Mouse (Mus musculus) hindbrain, embryonic 11.5 days (tissue): ENCODE measurements around the gene Dst. TPM values are rescaled to one million over a fixed set of nuclear protein-coding genes. Genes with fewer than 3 reads are reported as not detected.

Source experiments
- ATAC-seq: fragments of 200-750 bp; cut with Nextera tagmentation; 2 replicates; pipeline ENCODE4 v1.8.0; 2017; ENCODE audit warnings: mild to moderate bottlenecking, moderate TSS enrichment, moderate library complexity; ENCODE audit not compliant: low FRiP score
- DNase-seq: peaks from one replicate; pipeline ENCODE4 v3.0.0-alpha.2; 2015; ENCODE audit warnings: low spot score
- H3K27ac ChIP-seq: fragments of 300-500 bp; sonication (generic); 2 replicates; pipeline ENCODE4 v1.5.1; 2014; ENCODE audit warnings: mild to moderate bottlenecking, low read depth, low read length
- H3K27me3 ChIP-seq: fragments of 300-500 bp; sonication (generic); 2 replicates; pipeline ENCODE4 v1.6.1; 2014; ENCODE audit warnings: mild to moderate bottlenecking, low read length, moderate library complexity, mixed read lengths; ENCODE audit not compliant: control insufficient read depth, insufficient read depth
- H3K36me3 ChIP-seq: fragments of 300-500 bp; sonication (generic); 2 replicates; pipeline ENCODE4 v1.6.1; 2014; ENCODE audit warnings: mild to moderate bottlenecking, low read length, moderate library complexity, mixed read lengths; ENCODE audit not compliant: control insufficient read depth, insufficient read depth
- H3K4me1 ChIP-seq: fragments of 300-500 bp; sonication (generic); replicated peaks from 2 replicates; pipeline ENCODE4 v1.6.1; 2014; ENCODE audit warnings: low read length, mixed read lengths; ENCODE audit not compliant: control insufficient read depth, insufficient read depth
- H3K4me2 ChIP-seq: fragments of 300-500 bp; sonication (generic); replicated peaks from 2 replicates; pipeline ENCODE4 v1.6.1; 2014; ENCODE audit warnings: mild to moderate bottlenecking, low read depth, low read length
- H3K4me3 ChIP-seq: fragments of 300-500 bp; sonication (generic); 2 replicates; pipeline ENCODE4 v1.5.1; 2014; ENCODE audit warnings: low read depth, low read length
- H3K9ac ChIP-seq: fragments of 300-500 bp; sonication (generic); 2 replicates; pipeline ENCODE4 v1.6.1; 2014; ENCODE audit warnings: low read depth, low read length
- H3K9me3 ChIP-seq: fragments of 300-500 bp; sonication (generic); 2 replicates; pipeline ENCODE4 v1.6.1; 2016; ENCODE audit warnings: low read length; ENCODE audit not compliant: control insufficient read depth
- WGBS: fragments of 180-500 bp; shearing (Covaris S2); extraction: QIAGEN DNeasy Blood & Tissue Kit; methylation state at CpG from one replicate; pipeline ENCODE4 v1.1.7; 2014; 5-methylcytosine and 5-hydroxymethylcytosine counted together
- polyA plus RNA-seq: library from polyadenylated mRNA; unstranded; fragments of >200 nt; fragmentation: Nextera tagmentation; extraction: Ambion mirVana; gene quantifications from 2 replicates; pipeline ENCODE4 v1.2.1, GENCODE M21; 2014

Gene Dst
- polyA plus RNA-seq, 1 experiment from 2014 or later: 60.0 TPM

- Histone ChIP-seq H3K4me2 (no peak overlapping the region), H3K9ac (no peak overlapping the region), H3K36me3 (no peaks in the 10 kb centered on the region), H3K9me3 (no peaks in the 10 kb centered on the region), H3K27me3 (no peaks in the 10 kb centered on the region), H3K27ac (no peak overlapping the region), H3K4me1 (no peaks in the 10 kb centered on the region), H3K4me3 (no peak overlapping the region)
- ATAC-seq (no peak), DNase-seq (no peak)
- WGBS: 88% methylated on average over 9 of the region's 9 CpGs
Measured at GRCm38 (mm10) chr1:34218801-34219200, 310.8 kb downstream of the Dst start.

GRCm38 (mm10) chr1:34220094-34220601 lies 312.1 kb downstream of the Dst start:
- 87% methylated on average over 11 of the region's 11 CpGs for WGBS

GRCm38 (mm10) chr1:34223866-34224265 lies 315.8 kb downstream of the Dst start:
- peaks cover 6% of the 10 kb centered on the region; the same call in 1 of the 2 replicates for H3K36me3 ChIP-seq
- H3K9me3 ChIP-seq: no peaks in the 10 kb centered on the region
- H3K27ac ChIP-seq: no peak overlapping the region
- no peak overlapping the region for H3K4me3 ChIP-seq
- H3K4me1 ChIP-seq: no peaks in the 10 kb centered on the region
- H3K4me2 ChIP-seq: no peak overlapping the region
- no peaks in the 10 kb centered on the region for H3K27me3 ChIP-seq
- H3K9ac ChIP-seq: no peak overlapping the region
- 91% methylated on average over 11 of the region's 11 CpGs for whole genome bisulfite sequencing
- no peak for DNase-seq
- no peak for ATAC-seq

More at GRCm38 (mm10) chr1:34220094-34220601, 312.1 kb downstream of the Dst start:
- H3K4me2 ChIP-seq: no peak overlapping the region
- no peak overlapping the region for H3K27ac ChIP-seq
- no peak for ATAC-seq
- no peaks in the 10 kb centered on the region for H3K27me3 ChIP-seq
- no peaks in the 10 kb centered on the region for H3K4me1 ChIP-seq
- H3K9me3 ChIP-seq: no peaks in the 10 kb centered on the region
- H3K36me3 ChIP-seq: 0 out of 2 replicates have a peak, but pooled peaks cover 4% of the 10 kb centered on the region
- no peak for DNase-seq
- H3K4me3 ChIP-seq: no peak overlapping the region
- no peak overlapping the region for H3K9ac ChIP-seq

- WGBS: 91% methylated on average over 8 of the region's 8 CpGs
- no peak for ATAC-seq
- Histone ChIP-seq H3K36me3 (peaks cover 6% of the 10 kb centered on the region; the same call in 1 of the 2 replicates), H3K27me3 (no peaks in the 10 kb centered on the region), H3K4me2 (no peak overlapping the region), H3K4me1 (no peaks in the 10 kb centered on the region), H3K9me3 (no peaks in the 10 kb centered on the region), H3K9ac (no peak overlapping the region), H3K4me3 (no peak overlapping the region), H3K27ac (no peak overlapping the region)
- DNase-seq: no peak
Measured at GRCm38 (mm10) chr1:34227676-34228075, 319.7 kb downstream of the Dst start.

GRCm38 (mm10) chr1:34231041-34231440 lies 323.0 kb downstream of the Dst start:
- H3K4me3 ChIP-seq: no peak overlapping the region
- H3K9ac ChIP-seq: no peak overlapping the region
- no peak overlapping the region for H3K4me2 ChIP-seq
- H3K27me3 ChIP-seq: no peaks in the 10 kb centered on the region
- DNase-seq (no peak), ATAC-seq (no peak)
- WGBS: 92% methylated on average over 2 of the region's 2 CpGs
- no peaks in the 10 kb centered on the region; the same call in 1 of the 2 replicates for H3K36me3 ChIP-seq
- H3K4me1 ChIP-seq: peaks cover under 1% of the 10 kb centered on the region; the same call in 1 of the 2 replicates
- no peaks in the 10 kb centered on the region for H3K9me3 ChIP-seq
- no peak overlapping the region for H3K27ac ChIP-seq

- Histone ChIP-seq H3K27me3 (no peaks in the 10 kb centered on the region), H3K4me2 (peak overlapping the region; percentile 68), H3K36me3 (no peaks in the 10 kb centered on the region), H3K9me3 (no peaks in the 10 kb centered on the region), H3K4me1 (peaks cover 6% of the 10 kb centered on the region; the same call in 1 of the 2 replicates), H3K4me3 (peak overlapping the region; percentile 33), H3K27ac (no peak overlapping the region), H3K9ac (peak overlapping the region; percentile 38)
- WGBS: 0% methylated on average over 28 of the region's 28 CpGs
- DNase-seq: peak; percentile 81
- peak; percentile 92 for ATAC-seq
Measured at GRCm38 (mm10) chr1:34236254-34236723, 328.3 kb downstream of the Dst start.

GRCm38 (mm10) chr1:34237211-34237610 lies 329.2 kb downstream of the Dst start:
- Histone ChIP-seq H3K9ac (no peak overlapping the region), H3K36me3 (no peaks in the 10 kb centered on the region), H3K4me1 (peaks cover 6% of the 10 kb centered on the region; the same call in 1 of the 2 replicates), H3K27ac (no peak overlapping the region), H3K4me3 (no peak overlapping the region), H3K9me3 (no peaks in the 10 kb centered on the region), H3K27me3 (no peaks in the 10 kb centered on the region), H3K4me2 (peak overlapping the region; percentile 68; the same call in 1 of the 2 replicates)
- WGBS: 46% methylated on average over 14 of the region's 14 CpGs
- ATAC-seq (no peak), DNase-seq (peak; percentile 35)

- Histone ChIP-seq H3K4me1 (peaks cover 6% of the 10 kb centered on the region; the same call in 1 of the 2 replicates), H3K27ac (no peak overlapping the region), H3K4me2 (peak overlapping the region; percentile 12; the same call in 1 of the 2 replicates), H3K9ac (no peak overlapping the region), H3K4me3 (no peak overlapping the region), H3K9me3 (no peaks in the 10 kb centered on the region), H3K36me3 (no peaks in the 10 kb centered on the region), H3K27me3 (no peaks in the 10 kb centered on the region)
- ATAC-seq: no peak
- 57% methylated on average over 12 of the region's 12 CpGs for WGBS
- peak; percentile 19 for DNase-seq
Measured at GRCm38 (mm10) chr1:34237689-34238091, 329.7 kb downstream of the Dst start.

- peaks cover 6% of the 10 kb centered on the region; the same call in 1 of the 2 replicates for H3K4me1 ChIP-seq
- DNase-seq: no peak
- H3K9me3 ChIP-seq: no peaks in the 10 kb centered on the region
- H3K27ac ChIP-seq: no peak overlapping the region
- no peak for ATAC-seq
- no peak overlapping the region for H3K9ac ChIP-seq
- 0 out of 2 replicates have a peak overlapping the region, but pooled peaks have one; percentile 1 for H3K4me2 ChIP-seq
- H3K36me3 ChIP-seq: no peaks in the 10 kb centered on the region
- H3K27me3 ChIP-seq: no peaks in the 10 kb centered on the region
- WGBS: 54% methylated on average over 6 of the region's 6 CpGs
- no peak overlapping the region for H3K4me3 ChIP-seq
Measured at GRCm38 (mm10) chr1:34238231-34238630, 330.2 kb downstream of the Dst start.
